Mouse (Mus musculus): Measurements from ENCODE around the gene Ercc1.

DNA sequence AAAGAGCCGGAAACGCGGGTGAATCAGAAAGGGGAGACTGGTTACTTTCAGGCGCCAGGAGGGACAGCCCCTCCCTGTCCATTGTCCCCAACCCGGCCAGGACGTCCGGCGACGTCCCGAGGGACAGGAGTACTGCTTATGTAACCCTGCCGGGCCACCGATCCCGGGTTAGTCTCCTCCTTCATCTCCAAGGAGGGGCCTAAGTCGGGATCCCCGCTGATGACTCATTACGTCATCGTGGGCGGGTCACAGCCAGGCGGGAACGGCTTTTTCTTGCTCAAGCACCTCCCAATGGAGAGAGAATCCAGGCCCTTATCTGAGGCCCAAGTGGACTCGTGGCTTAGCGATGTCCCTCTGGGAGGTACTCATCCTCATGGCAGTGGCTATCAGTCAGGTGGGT lies 17.4 kb upstream of the Ercc1 start:
- TF ChIP-seq POLR2A (IDR thresholded peaks at IDR 0.05; ENCODE audit: control insufficient read depth in 1 of 2, insufficient read depth in 1 of 2, low read depth in 1 of 2, low read length in 2 of 2, poor library complexity in 1 of 2) (no peak), GABPA (IDR thresholded peaks at IDR 0.05; ENCODE audit: low read depth, low read length) (0 out of 2 replicates have a peak, but pooled peaks have one; percentile 5)
